Mouse (Mus musculus) left cerebral cortex, adult 9 months (tissue): ENCODE results near the gene Ccdc190.
A peak's percentile ranks its signal among the peaks of the same experiment; 100 is the strongest.

ENCODE experiments used
- DNase-seq, 2 experiments: peaks; one replicate each; pipeline ENCODE4 v3.0.0; 2022; ENCODE audit warnings: low spot score in 2 of 2

Ccdc190 gene

DNA sequence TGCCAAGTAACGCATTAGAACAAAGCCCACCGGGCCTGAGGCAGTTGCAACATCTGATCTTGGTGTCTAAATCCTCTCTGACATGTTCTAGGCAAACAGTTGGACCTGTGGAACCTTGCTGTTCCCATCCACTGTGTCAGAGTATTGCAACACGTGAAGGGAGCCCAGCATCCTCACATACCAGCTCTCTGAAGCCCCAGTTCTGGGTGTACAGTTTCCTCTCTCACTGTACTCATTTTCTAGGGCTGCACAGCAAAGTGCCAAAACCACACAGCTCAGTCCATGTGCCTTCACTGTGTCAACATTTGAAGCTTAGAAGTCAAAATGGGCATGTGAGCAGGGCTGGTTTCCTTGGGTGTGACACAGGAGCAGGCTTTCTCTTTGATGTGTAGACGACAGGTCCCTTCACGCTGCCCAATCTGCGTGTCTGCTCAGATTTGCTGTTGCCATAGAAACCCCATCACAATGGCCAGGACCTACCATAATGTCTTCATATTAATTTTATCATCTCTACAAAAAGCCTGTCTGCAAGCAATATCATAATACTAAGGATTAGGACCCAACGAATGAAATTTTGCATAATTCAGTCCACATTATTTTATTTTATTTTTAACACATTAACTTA lies 3.8 kb downstream of the Ccdc190 start:
- no peak for DNase-seq

GRCm38 (mm10) chr1:169934005-169934725 lies 5.7 kb downstream of the Ccdc190 start:
- peak in 1 of 2 experiments; percentile 66 for DNase-seq

GRCm38 (mm10) chr1:169939345-169939744 lies 10.9 kb downstream of the Ccdc190 start:
- peak in 1 of 2 experiments; percentile 60 for DNase-seq

GRCm38 (mm10) chr1:169946004-169946403 lies 17.6 kb downstream of the Ccdc190 start:
- DNase-seq: no peak

GRCm38 (mm10) chr1:169947654-169948053 lies 19.2 kb downstream of the Ccdc190 start:
- no peak for DNase-seq

DNA sequence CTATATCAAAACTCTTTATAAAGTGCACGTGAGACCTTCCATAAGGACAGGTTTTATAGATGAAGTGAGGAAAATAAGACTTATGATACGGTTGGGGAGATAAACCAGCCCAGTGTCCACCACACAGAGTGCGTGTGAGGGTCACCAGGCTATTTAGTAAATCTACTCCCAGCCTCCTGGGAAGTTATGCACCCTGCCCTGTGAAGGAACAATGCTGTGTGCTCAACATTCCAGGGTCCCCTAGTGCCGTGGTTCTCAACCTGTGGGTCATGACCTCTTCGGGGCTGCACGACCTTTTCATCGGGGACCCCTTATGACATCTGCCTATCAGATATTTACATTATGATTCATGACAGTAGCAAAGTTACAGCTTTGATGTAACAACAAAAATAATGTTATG lies 19.8 kb downstream of the Ccdc190 start:
- DNase-seq: no peak

DNA sequence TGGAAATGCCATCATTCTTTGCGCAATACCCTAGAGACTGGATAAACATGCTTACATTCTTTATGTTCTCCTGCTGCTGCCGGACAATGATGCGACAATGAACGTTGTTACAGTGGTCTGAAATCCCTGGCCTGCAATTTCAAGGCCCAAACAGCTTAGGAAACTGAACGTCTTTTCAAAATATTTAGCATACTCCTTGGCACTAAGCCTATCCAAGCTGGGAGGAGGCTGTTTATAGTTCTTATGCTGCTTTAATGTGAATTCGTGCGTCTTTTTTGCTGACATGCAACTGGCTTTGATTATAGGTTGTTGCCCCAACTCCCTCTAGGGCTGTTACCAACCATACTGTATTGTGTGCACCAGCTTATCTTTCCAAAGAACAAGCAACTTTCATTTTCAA lies 20.4 kb downstream of the Ccdc190 start:
- DNase-seq: no peak

GRCm38 (mm10) chr1:169949981-169950380 lies 21.5 kb downstream of the Ccdc190 start:
- no peak for DNase-seq

DNA sequence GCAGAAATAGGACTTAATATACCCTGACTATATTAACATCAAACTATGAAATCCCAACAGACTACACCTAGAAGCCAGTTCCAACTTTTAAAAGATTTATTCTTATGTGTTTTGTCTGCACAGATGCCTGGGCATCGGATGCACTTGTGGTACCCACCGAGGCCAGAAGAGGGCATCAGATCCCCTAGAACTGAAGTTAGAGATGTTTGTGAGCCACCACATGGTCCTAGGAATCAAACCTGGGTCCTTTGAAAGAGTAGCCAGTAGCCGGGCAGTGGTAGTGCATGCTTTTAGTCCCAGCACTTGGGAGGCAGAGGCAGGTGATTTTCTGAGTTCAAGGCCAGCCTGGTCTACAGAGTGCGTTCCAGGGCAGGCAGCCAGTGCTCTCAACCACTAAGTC lies 22.2 kb downstream of the Ccdc190 start:
- no peak for DNase-seq

- DNase-seq: no peak
These were observed 23.1 kb downstream of the Ccdc190 start for GRCm38 (mm10) chr1:169951561-169951960.

GRCm38 (mm10) chr1:169952636-169953035 lies 24.2 kb downstream of the Ccdc190 start:
- DNase-seq: no peak

GRCm38 (mm10) chr1:169953106-169953505 lies 24.7 kb downstream of the Ccdc190 start:
- DNase-seq: no peak

- peak; percentile 98 to 99 for DNase-seq
These were observed 40.5 kb downstream of the Ccdc190 start, which contains the start of gene Hsd17b7 for GRCm38 (mm10) chr1:169968792-169969515. Gene Hsd17b7 (minus strand): TSS chr1:169969241.

- no peak for DNase-seq
These were observed 41.1 kb downstream of the Ccdc190 start for GRCm38 (mm10) chr1:169969516-169969886.

DNA sequence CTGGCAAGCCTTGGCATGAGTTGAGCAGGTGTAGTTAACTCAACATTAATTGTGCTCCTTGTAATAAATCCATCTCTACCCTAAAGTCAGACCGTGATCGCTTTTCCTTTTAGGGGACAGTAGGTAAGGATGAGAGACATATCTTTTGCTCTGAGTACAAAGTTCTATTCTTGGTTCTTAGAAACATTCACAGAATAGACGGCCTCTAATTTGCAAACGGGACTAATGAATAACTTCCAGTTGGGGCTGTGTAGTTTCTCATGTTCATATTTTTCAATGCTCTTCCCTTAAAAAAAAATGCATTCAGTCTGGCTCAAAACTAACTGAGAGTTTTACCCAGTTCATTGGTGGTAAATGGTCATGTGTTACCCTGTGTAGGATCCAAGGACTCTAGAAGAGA lies 42.5 kb downstream of the Ccdc190 start:
- no peak for DNase-seq

DNA sequence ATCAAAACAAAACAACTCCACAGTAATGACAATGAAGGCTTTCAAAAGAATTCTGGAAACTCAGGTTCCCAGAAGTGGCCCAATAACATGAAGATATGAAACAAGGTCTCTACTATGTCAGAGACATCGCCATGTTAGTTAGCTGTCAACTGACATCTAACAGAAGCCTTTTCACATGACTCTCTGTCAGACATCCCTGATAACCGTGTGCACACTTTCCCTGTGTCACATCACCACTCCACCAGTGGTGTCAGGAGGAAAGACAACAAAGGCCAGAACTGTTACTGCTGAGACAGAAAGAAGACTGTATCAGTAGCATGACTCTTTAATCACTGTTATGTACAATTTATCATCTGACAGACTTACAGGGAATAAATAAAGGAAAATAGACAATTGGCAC lies 43.5 kb downstream of the Ccdc190 start:
- DNase-seq: no peak

GRCm38 (mm10) chr1:169977621-169978020 lies 49.2 kb downstream of the Ccdc190 start:
- DNase-seq: no peak
